Mouse (Mus musculus): ENCODE results near the gene Pcbp2. TPM values are rescaled to one million over a fixed set of nuclear protein-coding genes. Genes with fewer than 3 reads are reported as not detected.

The Pcbp2 gene
- 105 TPM for polyA plus RNA-seq (2017; shearing (Covaris generic))

GRCm38 (mm10) chr15:102470183-102470604, at the start of gene Pcbp2:
Gene Pcbp2, plus strand, starts transcription at chr15:102470539.

GRCm38 (mm10) chr15:102445146-102445545, 25.2 kb upstream of the Pcbp2 start, which contains the start of gene Amhr2:
Gene Amhr2, plus strand, starts transcription at chr15:102445367.

GRCm38 (mm10) chr15:102458904-102459317, 11.4 kb upstream of the Pcbp2 start, which contains the start of gene Prr13:
Gene Prr13, plus strand, starts transcription at chr15:102459028.

GRCm38 (mm10) chr15:102503447-102503846, 33.1 kb downstream of the Pcbp2 start, which contains the start of gene Gm10337:
Gene Gm10337, plus strand, starts transcription at chr15:102503722.

GRCm38 (mm10) chr15:102516728-102517404, 46.5 kb downstream of the Pcbp2 start, which contains the start of gene Map3k12:
Gene Map3k12, minus strand, starts transcription at chr15:102517064.

GRCm38 (mm10) chr15:102517976-102518858, 47.9 kb downstream of the Pcbp2 start, which contains the start of gene Tarbp2:
Gene Tarbp2, plus strand, starts transcription at chr15:102518192.

GRCm38 (mm10) chr15:102524892-102525485, 54.6 kb downstream of the Pcbp2 start, which contains the start of gene Npff:
Gene Npff, minus strand, starts transcription at chr15:102524942.

Other genes starting within 250 kb of the Pcbp2 start
- 1,211 TPM for gene Itgb7, start 238.6 kb upstream of the Pcbp2 start, polyA plus RNA-seq (2017; shearing (Covaris generic))
- 43.7 TPM for gene Rarg, start 213.0 kb upstream of the Pcbp2 start, polyA plus RNA-seq (2017; shearing (Covaris generic))
- gene Gm9918, start 200.0 kb upstream of the Pcbp2 start, polyA plus RNA-seq (2017; shearing (Covaris generic)): 0.08 TPM
- gene Mfsd5, start 191.1 kb upstream of the Pcbp2 start, polyA plus RNA-seq (2017; shearing (Covaris generic)): 111 TPM
- 1.2 TPM for gene Espl1, start 174.3 kb upstream of the Pcbp2 start, polyA plus RNA-seq (2017; shearing (Covaris generic))
- 400 TPM for gene Pfdn5, start 144.4 kb upstream of the Pcbp2 start, polyA plus RNA-seq (2017; shearing (Covaris generic))
- 83.9 TPM for gene Myg1, start 138.8 kb upstream of the Pcbp2 start, polyA plus RNA-seq (2017; shearing (Covaris generic))
- 54.0 TPM for gene Aaas, start 119.8 kb upstream of the Pcbp2 start, polyA plus RNA-seq (2017; shearing (Covaris generic))
- not detected for gene Sp7, start 103.4 kb upstream of the Pcbp2 start, polyA plus RNA-seq (2017; shearing (Covaris generic))
- gene Sp1, start 64.4 kb upstream of the Pcbp2 start, polyA plus RNA-seq (2017; shearing (Covaris generic)): 14.1 TPM
- 0.14 TPM for gene Amhr2, start 25.2 kb upstream of the Pcbp2 start, polyA plus RNA-seq (2017; shearing (Covaris generic))
- 418 TPM for gene Prr13, start 11.5 kb upstream of the Pcbp2 start, polyA plus RNA-seq (2017; shearing (Covaris generic))
- gene Gm10337, start 33.2 kb downstream of the Pcbp2 start, polyA plus RNA-seq (2017; shearing (Covaris generic)): not detected
- 9.0 TPM for gene Map3k12, start 46.5 kb downstream of the Pcbp2 start, polyA plus RNA-seq (2017; shearing (Covaris generic))
- gene Tarbp2, start 47.7 kb downstream of the Pcbp2 start, polyA plus RNA-seq (2017; shearing (Covaris generic)): 59.4 TPM
- gene Npff, start 54.4 kb downstream of the Pcbp2 start, polyA plus RNA-seq (2017; shearing (Covaris generic)): 4.3 TPM
- gene Gm28047, start 154.5 kb downstream of the Pcbp2 start, polyA plus RNA-seq (2017; shearing (Covaris generic)): 0.80 TPM
- 40.9 TPM for gene Atf7, start 154.9 kb downstream of the Pcbp2 start, polyA plus RNA-seq (2017; shearing (Covaris generic))
- gene Atp5g2, start 201.8 kb downstream of the Pcbp2 start, polyA plus RNA-seq (2017; shearing (Covaris generic)): 21.9 TPM

Measured in CD4-positive, CD25-positive, alpha-beta regulatory T cell (primary cell).